Mouse (Mus musculus): ENCODE results near the gene Rpsa.
A peak's percentile ranks its signal among the peaks of the same experiment; 100 is the strongest.

Rpsa gene

GRCm38 (mm10) chr9:120135454-120135853 lies 8.0 kb downstream of the Rpsa start:
- no peak for TF ChIP-seq CTCF (conservative IDR thresholded peaks at IDR 0.05; ENCODE audit: low read length)
- Histone ChIP-seq H3K9me3 (ENCODE audit: low read length) (peaks cover 6% of the 10 kb centered on the region; the same call in 1 of the 2 replicates), H3K4me1 (replicated peaks; ENCODE audit: low read depth, low read length) (peaks cover 60% of the 10 kb centered on the region), H3K36me3 (ENCODE audit: insufficient read depth, low read length) (peaks cover 36% of the 10 kb centered on the region), H3K27me3 (ENCODE audit: insufficient read depth, low read length) (no peaks in the 10 kb centered on the region), H3K4me3 (replicated peaks; ENCODE audit: low read length) (peak overlapping the region; percentile 45)

- Histone ChIP-seq H3K4me1 (replicated peaks; ENCODE audit: low read depth, low read length) (peaks cover 11% of the 10 kb centered on the region), H3K4me3 (replicated peaks; ENCODE audit: low read length) (no peak overlapping the region), H3K27me3 (ENCODE audit: insufficient read depth, low read length) (no peaks in the 10 kb centered on the region), H3K9me3 (ENCODE audit: low read length) (peaks cover 6% of the 10 kb centered on the region; the same call in 1 of the 2 replicates), H3K36me3 (ENCODE audit: insufficient read depth, low read length) (no peaks in the 10 kb centered on the region)
- TF ChIP-seq POU5F1 (IDR thresholded peaks at IDR 0.05; ENCODE audit: borderline replicate concordance, low read length) (no peak), NANOG (IDR thresholded peaks at IDR 0.05; ENCODE audit: borderline replicate concordance, low read length) (no peak), CTCF (conservative IDR thresholded peaks at IDR 0.05; ENCODE audit: low read length) (peak; percentile 73)
Measured at GRCm38 (mm10) chr9:120140652-120141051, 13.2 kb downstream of the Rpsa start.

- TF ChIP-seq CTCF (conservative IDR thresholded peaks at IDR 0.05; ENCODE audit: low read length) (no peak), NANOG (IDR thresholded peaks at IDR 0.05; ENCODE audit: borderline replicate concordance, low read length) (no peak), POU5F1 (IDR thresholded peaks at IDR 0.05; ENCODE audit: borderline replicate concordance, low read length) (no peak)
- peaks cover 19% of the 10 kb centered on the region for H3K4me1 ChIP-seq (replicated peaks; ENCODE audit: low read depth, low read length)
- H3K9me3 ChIP-seq (ENCODE audit: low read length), result peaks cover 6% of the 10 kb centered on the region; the same call in 1 of the 2 replicates
- H3K36me3 ChIP-seq (ENCODE audit: insufficient read depth, low read length), result no peaks in the 10 kb centered on the region
- no peak overlapping the region for H3K4me3 ChIP-seq (replicated peaks; ENCODE audit: low read length)
- H3K27me3 ChIP-seq (ENCODE audit: insufficient read depth, low read length), result peaks cover 3% of the 10 kb centered on the region; the same call in 1 of the 2 replicates
Measured at GRCm38 (mm10) chr9:120144474-120144873, 17.0 kb downstream of the Rpsa start.

GRCm38 (mm10) chr9:120149222-120149828 lies 21.8 kb downstream of the Rpsa start, which contains the start of gene Mobp:
Mobp (plus strand) TSS chr9:120149707.
- Histone ChIP-seq H3K9me3 (ENCODE audit: low read length) (no peaks in the 10 kb centered on the region), H3K36me3 (ENCODE audit: insufficient read depth, low read length) (no peaks in the 10 kb centered on the region), H3K4me1 (replicated peaks; ENCODE audit: low read depth, low read length) (peaks cover 65% of the 10 kb centered on the region), H3K27me3 (ENCODE audit: insufficient read depth, low read length) (peaks cover 3% of the 10 kb centered on the region; the same call in 1 of the 2 replicates), H3K4me3 (replicated peaks; ENCODE audit: low read length) (peak within 1 kb of the TSS; percentile 60)
- TF ChIP-seq NANOG (IDR thresholded peaks at IDR 0.05; ENCODE audit: borderline replicate concordance, low read length), result peak; percentile 100
- TF ChIP-seq POU5F1 (IDR thresholded peaks at IDR 0.05; ENCODE audit: borderline replicate concordance, low read length), result no peak

GRCm38 (mm10) chr9:120151152-120151551 lies 23.7 kb downstream of the Rpsa start:
- Histone ChIP-seq H3K4me3 (replicated peaks; ENCODE audit: low read length) (peak overlapping the region; percentile 45; the same call in 1 of the 2 replicates), H3K27me3 (ENCODE audit: insufficient read depth, low read length) (peaks cover 3% of the 10 kb centered on the region; the same call in 1 of the 2 replicates), H3K36me3 (ENCODE audit: insufficient read depth, low read length) (peaks cover 10% of the 10 kb centered on the region), H3K9me3 (ENCODE audit: low read length) (no peaks in the 10 kb centered on the region), H3K4me1 (replicated peaks; ENCODE audit: low read depth, low read length) (peaks cover 80% of the 10 kb centered on the region)
- TF ChIP-seq NANOG (IDR thresholded peaks at IDR 0.05; ENCODE audit: borderline replicate concordance, low read length) (no peak), POU5F1 (IDR thresholded peaks at IDR 0.05; ENCODE audit: borderline replicate concordance, low read length) (no peak), CTCF (conservative IDR thresholded peaks at IDR 0.05; ENCODE audit: low read length) (no peak)

- TF ChIP-seq NANOG (IDR thresholded peaks at IDR 0.05; ENCODE audit: borderline replicate concordance, low read length), result peak; percentile 53; the same call in 1 of the 2 replicates
- no peak for TF ChIP-seq POU5F1 (IDR thresholded peaks at IDR 0.05; ENCODE audit: borderline replicate concordance, low read length)
- peaks cover 3% of the 10 kb centered on the region; the same call in 1 of the 2 replicates for H3K27me3 ChIP-seq (ENCODE audit: insufficient read depth, low read length)
- peaks cover 15% of the 10 kb centered on the region for H3K36me3 ChIP-seq (ENCODE audit: insufficient read depth, low read length)
- H3K9me3 ChIP-seq (ENCODE audit: low read length), result no peaks in the 10 kb centered on the region
- peak overlapping the region; percentile 45; the same call in 1 of the 2 replicates for H3K4me3 ChIP-seq (replicated peaks; ENCODE audit: low read length)
- H3K4me1 ChIP-seq (replicated peaks; ENCODE audit: low read depth, low read length), result peaks cover 86% of the 10 kb centered on the region
Measured at GRCm38 (mm10) chr9:120151906-120152399, 24.5 kb downstream of the Rpsa start.

- peaks cover 15% of the 10 kb centered on the region for H3K36me3 ChIP-seq (ENCODE audit: insufficient read depth, low read length)
- TF ChIP-seq CTCF (conservative IDR thresholded peaks at IDR 0.05; ENCODE audit: low read length), result no peak
- no peak for TF ChIP-seq POU5F1 (IDR thresholded peaks at IDR 0.05; ENCODE audit: borderline replicate concordance, low read length)
- no peak for TF ChIP-seq NANOG (IDR thresholded peaks at IDR 0.05; ENCODE audit: borderline replicate concordance, low read length)
- no peaks in the 10 kb centered on the region for H3K9me3 ChIP-seq (ENCODE audit: low read length)
- peaks cover 51% of the 10 kb centered on the region for H3K4me1 ChIP-seq (replicated peaks; ENCODE audit: low read depth, low read length)
- H3K4me3 ChIP-seq (replicated peaks; ENCODE audit: low read length), result no peak overlapping the region
- no peaks in the 10 kb centered on the region for H3K27me3 ChIP-seq (ENCODE audit: insufficient read depth, low read length)
Measured at GRCm38 (mm10) chr9:120158047-120158446, 30.6 kb downstream of the Rpsa start.

GRCm38 (mm10) chr9:120163862-120164261 lies 36.4 kb downstream of the Rpsa start:
- Histone ChIP-seq H3K27me3 (ENCODE audit: insufficient read depth, low read length) (0 out of 2 replicates have a peak, but pooled peaks cover 3% of the 10 kb centered on the region), H3K4me1 (replicated peaks; ENCODE audit: low read depth, low read length) (peaks cover 24% of the 10 kb centered on the region), H3K36me3 (ENCODE audit: insufficient read depth, low read length) (peaks cover 6% of the 10 kb centered on the region; the same call in 1 of the 2 replicates), H3K9me3 (ENCODE audit: low read length) (no peaks in the 10 kb centered on the region), H3K4me3 (replicated peaks; ENCODE audit: low read length) (peak overlapping the region; percentile 74)
- no peak for TF ChIP-seq NANOG (IDR thresholded peaks at IDR 0.05; ENCODE audit: borderline replicate concordance, low read length)
- no peak for TF ChIP-seq CTCF (conservative IDR thresholded peaks at IDR 0.05; ENCODE audit: low read length)
- no peak for TF ChIP-seq POU5F1 (IDR thresholded peaks at IDR 0.05; ENCODE audit: borderline replicate concordance, low read length)
